In the genomic region with DNA sequence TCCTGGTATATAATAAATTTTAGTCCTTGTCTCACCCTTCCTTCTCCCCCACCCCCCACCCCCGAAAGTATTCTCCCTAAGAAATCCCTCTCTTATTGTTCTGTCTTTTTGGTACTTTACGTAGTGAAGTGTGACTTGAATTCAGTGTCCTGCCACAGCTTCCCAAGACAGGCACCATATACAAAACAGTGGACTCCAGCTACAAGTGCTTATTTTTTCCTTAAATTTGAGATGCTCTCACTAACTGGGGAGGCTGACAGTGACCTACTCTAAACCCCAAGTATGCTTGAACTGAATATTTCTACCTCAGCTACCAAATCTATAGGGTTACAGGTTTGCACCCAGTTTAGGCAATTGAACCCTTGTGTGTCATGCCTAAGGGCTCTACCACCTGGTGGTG, we compare ENCODE assay signal across 7 mouse cellular contexts. TPM values are rescaled to one million over a fixed set of nuclear protein-coding genes. Genes with fewer than 3 reads are reported as not detected.
DNase-seq lines count a peak whose midpoint lies in the region; ATAC-seq and TF ChIP-seq lines count a peak whose summit lies in the region.

No protein-coding gene starts in this region.

- H3K27me3 ChIP-seq in heart, embryonic 16.5 days (ENCODE audit: control insufficient read depth, insufficient read depth, low read length) = no peaks in the 10 kb centered on the region
- no peaks in the 10 kb centered on the region for H3K27me3 ChIP-seq in neural tube, embryonic 12.5 days (replicated peaks)
- no peaks in the 10 kb centered on the region for H3K27me3 ChIP-seq in liver, embryonic 14.5 days (ENCODE audit: control insufficient read depth, insufficient read depth, low read length)

- H3K4me1 ChIP-seq in heart, embryonic 16.5 days (ENCODE audit: control insufficient read depth, insufficient read depth, low read length) = peaks cover 9% of the 10 kb centered on the region; the same call in 1 of the 2 replicates
- peaks cover 6% of the 10 kb centered on the region for H3K4me1 ChIP-seq in neural tube, embryonic 12.5 days
- H3K4me1 ChIP-seq in liver, embryonic 14.5 days (replicated peaks; ENCODE audit: control insufficient read depth in 2 of 2, insufficient read depth in 2 of 2, low read length in 1 of 2) = peaks cover 10 to 11% of the 10 kb centered on the region in 2 experiments

- H3K9ac ChIP-seq in heart, embryonic 16.5 days (ENCODE audit: low read length) = no peak overlapping the region
- no peak overlapping the region for H3K9ac ChIP-seq in neural tube, embryonic 12.5 days
- H3K9ac ChIP-seq in liver, embryonic 14.5 days (replicated peaks) = peak overlapping the region; percentile 64

- no peaks in the 10 kb centered on the region for H3K36me3 ChIP-seq in heart, embryonic 16.5 days (ENCODE audit: control insufficient read depth, insufficient read depth)
- no peaks in the 10 kb centered on the region; the same call in 1 of the 2 replicates for H3K36me3 ChIP-seq in neural tube, embryonic 12.5 days
- H3K36me3 ChIP-seq in liver, embryonic 14.5 days (replicated peaks; ENCODE audit: control insufficient read depth, insufficient read depth, low read depth) = no peaks in the 10 kb centered on the region

- no peak overlapping the region for H3K27ac ChIP-seq in heart, embryonic 16.5 days (ENCODE audit: low read length)
- no peak overlapping the region for H3K27ac ChIP-seq in neural tube, embryonic 12.5 days
- no peak overlapping the region for H3K27ac ChIP-seq in liver, embryonic 14.5 days

- H3K4me3 ChIP-seq in heart, embryonic 16.5 days (ENCODE audit: low read length) = no peak overlapping the region
- no peak overlapping the region for H3K4me3 ChIP-seq in neural tube, embryonic 12.5 days
- peak overlapping the region; percentile 57 to 75; a peak in 2 of 4 replicates for H3K4me3 ChIP-seq in liver, embryonic 14.5 days (ENCODE audit: insufficient read depth in 1 of 2, low read depth in 2 of 2, low read length in 2 of 2)

- ATAC-seq in heart, embryonic 16.5 days (replicated peaks; ENCODE audit: extremely low read depth, insufficient read depth, low FRiP score) = no peak
- no peak for ATAC-seq in neural tube, embryonic 12.5 days (ENCODE audit: low FRiP score, low read depth)
- no peak for ATAC-seq in liver, embryonic 14.5 days (ENCODE audit: insufficient read depth)

- DNase-seq in heart, postnatal 4 days = no peak
- no peak for DNase-seq in neural tube, embryonic 10.5 days (ENCODE audit: extremely low spot score, low spot score)
- no peak for DNase-seq in liver, embryonic 14.5 days (ENCODE audit: low read depth in 3 of 3, low spot score in 3 of 3)
- no peak for DNase-seq in left cerebral cortex, postnatal 36 days (ENCODE audit: low spot score in 2 of 2)
- no peak for DNase-seq in spleen, postnatal 36 days (ENCODE audit: low spot score in 2 of 2)

- H3K9me3 ChIP-seq in heart, embryonic 16.5 days (replicated peaks; ENCODE audit: control insufficient read depth, low read length) = no peaks in the 10 kb centered on the region
- H3K9me3 ChIP-seq in neural tube, embryonic 12.5 days = no peaks in the 10 kb centered on the region
- H3K9me3 ChIP-seq in liver, embryonic 14.5 days (ENCODE audit: control insufficient read depth, low read length) = no peaks in the 10 kb centered on the region

- peak overlapping the region; percentile 75; the same call in 1 of the 2 replicates for H3K4me2 ChIP-seq in heart, embryonic 16.5 days (ENCODE audit: low read depth, low read length)
- H3K4me2 ChIP-seq in neural tube, embryonic 12.5 days (replicated peaks) = peak overlapping the region; percentile 69; the same call in 1 of the 2 replicates
- peak overlapping the region; percentile 89 for H3K4me2 ChIP-seq in liver, embryonic 14.5 days (ENCODE audit: low read depth)

- TF ChIP-seq EP300 in liver, embryonic 14.5 days (IDR thresholded peaks at IDR 0.05; ENCODE audit: low read depth) = no peak

- TF ChIP-seq CTCF in liver, embryonic 14.5 days (IDR thresholded peaks at IDR 0.05; ENCODE audit: low read depth) = no peak

- 65% methylated on average over 2 of the region's 2 CpGs for WGBS in heart, embryonic 16.5 days
- 80% methylated on average over 2 of the region's 2 CpGs for WGBS in neural tube, embryonic 12.5 days
- 73% methylated on average over 2 of the region's 2 CpGs for WGBS in liver, embryonic 14.5 days (ENCODE audit: insufficient replicate concordance)

- intact Hi-C loops in left cerebral cortex, postnatal 36 days (cut with DNase I) = loop anchor here (2.0 kb wide), 1 partner anchor 56 kb away; a partner anchor contains a TSS

RNA-seq across cellular contexts. Expression of a gene that starts 1.0 kb away (rescaled TPM):
- polyA plus RNA-seq in heart, embryonic 16.5 days (2015; fragmentation: Nextera tagmentation; extraction: Ambion mirVana) = 25.9 and 26.7 TPM in 2 replicates
- total RNA-seq in heart, postnatal 4 days (2021) = 10 to 100 TPM; 11.5 to 12.0 TPM
- 26.6 and 28.7 TPM in 2 replicates for polyA plus RNA-seq in neural tube, embryonic 12.5 days (2016; fragmentation: Nextera tagmentation; extraction: Ambion mirVana)
- polyA plus RNA-seq in liver, embryonic 14.5 days (2012; rRNA removed) = 9.1 TPM in 2 replicates
- 14.9 and 15.9 TPM in 2 replicates for polyA plus RNA-seq in liver, embryonic 14.5 days (2014; fragmentation: Nextera tagmentation; extraction: Ambion mirVana)
- total RNA-seq in left cerebral cortex, postnatal 36 days (2021) = 10 to 100 TPM; 12.5 to 18.8 TPM

RNA-seq across cellular contexts. Expression of a gene that starts 55.6 kb away (rescaled TPM):
- 9.1 and 9.4 TPM in 2 replicates for polyA plus RNA-seq in heart, embryonic 16.5 days (2015; fragmentation: Nextera tagmentation; extraction: Ambion mirVana)
- 10 to 100 TPM; 39.3 to 40.1 TPM for total RNA-seq in heart, postnatal 4 days (2021)
- polyA plus RNA-seq in neural tube, embryonic 12.5 days (2016; fragmentation: Nextera tagmentation; extraction: Ambion mirVana) = 55.9 TPM in 2 replicates
- 2.5 and 4.1 TPM in 2 replicates for polyA plus RNA-seq in liver, embryonic 14.5 days (2012; rRNA removed)
- polyA plus RNA-seq in liver, embryonic 14.5 days (2014; fragmentation: Nextera tagmentation; extraction: Ambion mirVana) = 5.4 and 6.8 TPM in 2 replicates
- total RNA-seq in left cerebral cortex, postnatal 36 days (2021) = 10 to 100 TPM; 54.2 to 56.3 TPM

Comparison
In these comparisons a context has a peak if more than half of its experiments do, and no peak if none do; other contexts are left out.
1. H3K4me3 ChIP-seq: peak in liver, embryonic 14.5 days (2 of 2); none in heart, embryonic 16.5 days (single experiment) and neural tube, embryonic 12.5 days (single experiment).
2. Peak in every context shown above with its lines, with median percentiles within 50 percentile points of each other: H3K4me2 ChIP-seq.